Mouse (Mus musculus) liver, postnatal 0 days (tissue): Measurements from ENCODE around the gene Slc26a10.

Experiments used
- CTCF ChIP-seq: sonication (generic); IDR thresholded peaks from 2 replicates; pipeline ENCODE4 v1.5.1; 2016; ENCODE audit warnings: antibody characterized with exemption, low read depth
- EP300 ChIP-seq: IDR thresholded peaks from 2 replicates; pipeline ENCODE4 v1.6.1; 2016; ENCODE audit warnings: antibody characterized with exemption, low read depth, mild to moderate bottlenecking

DNA sequence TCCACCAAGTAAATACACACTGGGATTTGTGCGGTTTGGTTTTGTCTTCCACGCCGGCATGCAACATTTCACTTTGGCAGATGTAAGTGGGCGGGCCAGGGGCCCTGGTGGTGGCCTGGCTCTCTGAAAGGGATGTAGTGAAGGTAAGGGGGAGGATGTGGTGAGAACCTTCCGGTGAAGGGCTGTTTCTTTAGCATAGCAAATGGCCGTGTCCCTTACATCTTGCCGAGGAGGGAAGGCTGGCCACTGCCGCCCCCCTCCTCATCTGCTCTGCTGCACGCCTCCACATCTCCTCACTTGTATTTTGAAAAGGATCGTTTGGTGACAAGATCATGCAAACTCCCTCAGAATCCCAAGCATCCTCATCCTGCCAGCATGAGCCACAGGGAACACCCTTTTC lies 45.3 kb upstream of the Slc26a10 start:
- TF ChIP-seq CTCF (no peak), EP300 (no peak)
